Mouse (Mus musculus): ENCODE results near the gene Pex26. TPM values are rescaled to one million over a fixed set of nuclear protein-coding genes. Genes with fewer than 3 reads are reported as not detected.

The Pex26 gene
- total and polyA plus RNA-seq, 3 experiments = 6.9 to 9.9 TPM; not detected in 1

DNA sequence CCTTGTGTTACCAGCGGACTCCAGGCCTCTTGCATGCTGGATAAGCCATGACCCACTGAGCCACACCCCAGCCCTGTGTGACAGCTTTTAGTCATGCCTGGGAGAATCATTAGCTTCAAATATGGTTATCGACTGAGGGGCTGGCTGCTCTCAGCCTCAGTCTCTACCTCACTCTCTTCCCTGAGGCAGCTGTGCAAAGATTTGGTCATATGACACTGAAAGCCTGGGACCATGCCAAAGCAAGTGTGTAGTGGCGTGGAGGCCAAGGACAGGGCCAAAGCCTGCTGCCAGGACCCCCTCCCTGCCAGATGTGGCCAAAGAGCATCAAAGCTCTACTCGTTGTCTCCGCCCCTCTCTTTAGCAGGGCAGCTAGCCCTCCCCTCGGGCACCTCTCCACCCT lies 31.7 kb upstream of the Pex26 start:
- Histone ChIP-seq H3K9me3 (replicated peaks; ENCODE audit: insufficient read depth, low read length) (no peaks in the 10 kb centered on the region), H3K27me3 (ENCODE audit: control insufficient read depth in 1 of 2, insufficient read depth in 2 of 2, low read length in 2 of 2) (peaks cover 0 to 5% of the 10 kb centered on the region in 2 experiments; a peak in 2 of 4 replicates), H3K4me3 (ENCODE audit: control insufficient read depth in 1 of 2, insufficient read depth in 1 of 2, low read depth in 2 of 2, low read length in 2 of 2) (no peak overlapping the region), H3K79me2 (ENCODE audit: control insufficient read depth, insufficient read depth, low read length, poor library complexity) (no peaks in the 10 kb centered on the region), H3K9ac (ENCODE audit: control insufficient read depth, low read depth, low read length, poor library complexity, severe bottlenecking) (no peak overlapping the region), H3K27ac (ENCODE audit: control insufficient read depth, low read depth, low read length) (no peak overlapping the region), H3K4me1 (ENCODE audit: control insufficient read depth in 1 of 2, insufficient read depth in 2 of 2, low read length in 2 of 2) (no peaks in the 10 kb centered on the region), H3K36me3 (ENCODE audit: control insufficient read depth in 1 of 2, insufficient read depth in 2 of 2, low read length in 2 of 2) (no peaks in the 10 kb centered on the region)
- no peak for DNase-seq (ENCODE audit: low read depth, low spot score)
- TF ChIP-seq ELF1 (IDR thresholded peaks at IDR 0.05; ENCODE audit: low read depth, low read length) (no peak), CHD1 (IDR thresholded peaks at IDR 0.05; ENCODE audit: low read depth, low read length) (no peak), CHD2 (IDR thresholded peaks at IDR 0.05; ENCODE audit: low read length) (no peak), ZC3H11A (IDR thresholded peaks at IDR 0.05; ENCODE audit: low read depth, low read length) (no peak)

GRCm38 (mm10) chr6:121153177-121153576 lies 30.3 kb upstream of the Pex26 start:
- no peaks in the 10 kb centered on the region for H3K36me3 ChIP-seq (ENCODE audit: control insufficient read depth in 1 of 2, insufficient read depth in 2 of 2, low read length in 2 of 2)
- no peaks in the 10 kb centered on the region for H3K79me2 ChIP-seq (ENCODE audit: control insufficient read depth, insufficient read depth, low read length, poor library complexity)
- no peak overlapping the region for H3K27ac ChIP-seq (ENCODE audit: control insufficient read depth, low read depth, low read length)
- H3K9ac ChIP-seq (ENCODE audit: control insufficient read depth, low read depth, low read length, poor library complexity, severe bottlenecking) = no peak overlapping the region
- no peak overlapping the region for H3K4me3 ChIP-seq (ENCODE audit: control insufficient read depth in 1 of 2, insufficient read depth in 1 of 2, low read depth in 2 of 2, low read length in 2 of 2)
- peaks cover 0 to 5% of the 10 kb centered on the region in 2 experiments; a peak in 2 of 4 replicates for H3K27me3 ChIP-seq (ENCODE audit: control insufficient read depth in 1 of 2, insufficient read depth in 2 of 2, low read length in 2 of 2)
- no peaks in the 10 kb centered on the region for H3K4me1 ChIP-seq (ENCODE audit: control insufficient read depth in 1 of 2, insufficient read depth in 2 of 2, low read length in 2 of 2)
- TF ChIP-seq ZC3H11A (IDR thresholded peaks at IDR 0.05; ENCODE audit: low read depth, low read length) (no peak), POLR2AphosphoS2 (IDR thresholded peaks at IDR 0.05; ENCODE audit: low read length) (no peak), BHLHE40 (IDR thresholded peaks at IDR 0.05; ENCODE audit: borderline replicate concordance, low read depth, low read length) (no peak), CHD2 (IDR thresholded peaks at IDR 0.05; ENCODE audit: low read length) (no peak), ZMIZ1 (IDR thresholded peaks at IDR 0.05; ENCODE audit: low read depth, low read length) (no peak), MAFK (IDR thresholded peaks at IDR 0.05; ENCODE audit: borderline replicate concordance, low read depth, low read length) (no peak), MYB (IDR thresholded peaks at IDR 0.05; ENCODE audit: low read depth, low read length) (no peak), UBTF (IDR thresholded peaks at IDR 0.05; ENCODE audit: borderline replicate concordance, insufficient read depth, low read depth, low read length) (no peak), POLR2AphosphoS5 (IDR thresholded peaks at IDR 0.05; ENCODE audit: borderline replicate concordance, low read depth, low read length) (no peak), KAT2A (conservative IDR thresholded peaks at IDR 0.05; ENCODE audit: low read depth, low read length) (no peak), TCF12 (IDR thresholded peaks at IDR 0.05; ENCODE audit: low read depth, low read length) (no peak), NRF1 (IDR thresholded peaks at IDR 0.05; ENCODE audit: insufficient read depth, low read depth, low read length, poor library complexity, severe bottlenecking) (no peak), EP300 (IDR thresholded peaks at IDR 0.05; ENCODE audit: low read depth in 1 of 2, low read length in 2 of 2) (no peak)
- H3K9me3 ChIP-seq (replicated peaks; ENCODE audit: insufficient read depth, low read length) = no peaks in the 10 kb centered on the region
- no peak for DNase-seq (ENCODE audit: low read depth, low spot score)

Data from MEL (cell line).